Mouse (Mus musculus) forebrain, embryonic 10.5 days (tissue): ENCODE measurements at regions not wholly inside any gene's neighbourhood (a gene's known extent, or its start where the extent isn't known, plus 50 kb on each side); places are given as distances from the start of the nearest gene placed in this dataset.
A peak's percentile ranks its signal among the peaks of the same experiment; 100 is the strongest.

Source experiments
- DNase-seq: peaks from one replicate; pipeline ENCODE4 v3.0.0-alpha.2; 2017; ENCODE audit warnings: low spot score; ENCODE audit errors: extremely low spot score
- H3K27ac ChIP-seq: fragments of 300-500 bp; sonication (generic); 2 replicates; pipeline ENCODE4 v1.5.1; 2016; ENCODE audit warnings: mild to moderate bottlenecking
- H3K27me3 ChIP-seq: fragments of 300-500 bp; sonication (generic); 2 replicates; pipeline ENCODE4 v1.6.1; 2016; ENCODE audit warnings: mild to moderate bottlenecking; ENCODE audit not compliant: poor library complexity, severe bottlenecking
- H3K36me3 ChIP-seq: fragments of 300-500 bp; sonication (generic); replicated peaks from 2 replicates; pipeline ENCODE4 v1.6.1; 2016; ENCODE audit warnings: mild to moderate bottlenecking, moderate library complexity
- H3K4me1 ChIP-seq: fragments of 300-500 bp; sonication (generic); 2 replicates; pipeline ENCODE4 v1.6.1; 2016
- H3K4me3 ChIP-seq: fragments of 300-500 bp; sonication (generic); 2 replicates; pipeline ENCODE4 v1.5.1; 2016; ENCODE audit warnings: mild to moderate bottlenecking, moderate library complexity
- H3K9me3 ChIP-seq: fragments of 300-500 bp; sonication (generic); 2 replicates; pipeline ENCODE4 v1.6.1; 2016; ENCODE audit warnings: mild to moderate bottlenecking, moderate library complexity
- WGBS: fragments of 180-500 bp; shearing (Covaris S2); methylation state at CpG from one replicate; pipeline ENCODE4 v1.1.7; 2016; 5-methylcytosine and 5-hydroxymethylcytosine counted together

DNA sequence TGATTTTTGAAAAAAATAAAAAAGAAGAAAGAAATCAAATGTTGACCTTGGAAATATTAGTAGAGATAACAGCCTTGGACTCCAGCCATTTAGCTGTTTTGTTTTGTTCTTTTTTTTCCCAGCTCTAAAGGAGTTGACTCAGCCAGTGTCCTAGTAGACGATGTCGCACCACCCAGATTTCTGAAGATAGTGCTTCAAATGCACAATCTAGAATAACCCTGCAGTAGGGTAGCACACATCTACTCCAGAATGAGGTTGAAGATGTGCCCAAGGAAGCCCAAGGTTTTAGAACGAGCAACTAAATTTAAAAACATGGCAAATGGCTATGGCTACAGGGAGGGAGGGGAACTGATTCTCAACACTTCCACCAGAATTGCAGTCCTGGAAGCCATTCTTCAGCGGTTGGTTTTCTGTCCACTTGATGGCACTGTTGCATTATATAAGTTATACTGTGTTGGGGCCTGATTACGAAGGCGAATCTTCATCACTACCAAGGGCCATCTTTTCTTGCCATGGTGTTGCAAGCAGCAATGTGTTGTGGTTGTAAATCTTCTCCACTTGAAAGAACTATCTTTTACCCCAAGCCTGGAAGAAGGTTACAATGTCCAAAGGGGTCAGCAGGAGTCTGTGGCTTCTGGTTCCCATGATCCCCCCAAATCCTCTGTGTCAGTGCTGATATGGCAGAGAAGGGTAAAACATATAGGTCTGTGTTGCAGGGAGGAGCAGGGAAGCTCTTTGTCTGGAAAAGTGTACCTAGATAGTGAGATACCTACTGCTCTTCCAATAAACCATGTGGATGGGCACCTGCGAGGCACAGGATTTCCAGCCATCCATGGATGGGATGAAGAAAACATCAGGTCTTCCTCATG, 330.6 kb downstream of the Zfp619 start:
- 57% methylated on average over 7 of the region's 7 CpGs for WGBS
- H3K4me3 ChIP-seq: no peak overlapping the region
- no peaks in the 10 kb centered on the region for H3K36me3 ChIP-seq
- no peaks in the 10 kb centered on the region for H3K9me3 ChIP-seq
- H3K27me3 ChIP-seq: no peaks in the 10 kb centered on the region
- peak; percentile 17 for DNase-seq
- H3K4me1 ChIP-seq: no peaks in the 10 kb centered on the region
- no peak overlapping the region for H3K27ac ChIP-seq

GRCm38 (mm10) chr7:39857301-39857700, 339.7 kb downstream of the Zfp619 start:
- H3K36me3 ChIP-seq: no peaks in the 10 kb centered on the region
- 97% methylated on average over 2 of the region's 2 CpGs for WGBS
- H3K4me1 ChIP-seq: no peaks in the 10 kb centered on the region
- DNase-seq: no peak
- H3K4me3 ChIP-seq: no peak overlapping the region
- no peaks in the 10 kb centered on the region for H3K27me3 ChIP-seq
- no peak overlapping the region for H3K27ac ChIP-seq
- no peaks in the 10 kb centered on the region for H3K9me3 ChIP-seq

GRCm38 (mm10) chr7:39862835-39863234, 345.3 kb downstream of the Zfp619 start:
- no peak for DNase-seq
- Histone ChIP-seq H3K27ac (no peak overlapping the region), H3K27me3 (no peaks in the 10 kb centered on the region), H3K4me3 (no peak overlapping the region), H3K9me3 (no peaks in the 10 kb centered on the region), H3K36me3 (no peaks in the 10 kb centered on the region), H3K4me1 (peaks cover 8% of the 10 kb centered on the region)
- 78% methylated on average over 4 of the region's 4 CpGs for WGBS

GRCm38 (mm10) chr7:39864130-39864529, 346.6 kb downstream of the Zfp619 start:
- 82% methylated on average over 3 of the region's 3 CpGs for WGBS
- H3K27ac ChIP-seq: no peak overlapping the region
- H3K4me3 ChIP-seq: no peak overlapping the region
- no peak for DNase-seq
- H3K36me3 ChIP-seq: no peaks in the 10 kb centered on the region
- H3K27me3 ChIP-seq: no peaks in the 10 kb centered on the region
- H3K9me3 ChIP-seq: no peaks in the 10 kb centered on the region
- H3K4me1 ChIP-seq: peaks cover 10% of the 10 kb centered on the region

GRCm38 (mm10) chr7:39864781-39865180, 347.2 kb downstream of the Zfp619 start:
- H3K27ac ChIP-seq: no peak overlapping the region
- no peak overlapping the region for H3K4me3 ChIP-seq
- DNase-seq: no peak

GRCm38 (mm10) chr7:39866674-39867428, 349.3 kb downstream of the Zfp619 start:
- no peaks in the 10 kb centered on the region for H3K27me3 ChIP-seq
- no peaks in the 10 kb centered on the region for H3K36me3 ChIP-seq
- no peaks in the 10 kb centered on the region for H3K9me3 ChIP-seq
- H3K4me3 ChIP-seq: no peak overlapping the region
- no peak for DNase-seq
- peaks cover 10% of the 10 kb centered on the region for H3K4me1 ChIP-seq
- no peak overlapping the region for H3K27ac ChIP-seq
- 80% methylated on average over 6 of the region's 6 CpGs for WGBS

More at GRCm38 (mm10) chr7:39864781-39865180, 347.2 kb downstream of the Zfp619 start:
- no peaks in the 10 kb centered on the region for H3K27me3 ChIP-seq
- H3K36me3 ChIP-seq: no peaks in the 10 kb centered on the region
- peaks cover 10% of the 10 kb centered on the region for H3K4me1 ChIP-seq
- WGBS: 79% methylated on average over 3 of the region's 3 CpGs
- no peaks in the 10 kb centered on the region for H3K9me3 ChIP-seq

DNA sequence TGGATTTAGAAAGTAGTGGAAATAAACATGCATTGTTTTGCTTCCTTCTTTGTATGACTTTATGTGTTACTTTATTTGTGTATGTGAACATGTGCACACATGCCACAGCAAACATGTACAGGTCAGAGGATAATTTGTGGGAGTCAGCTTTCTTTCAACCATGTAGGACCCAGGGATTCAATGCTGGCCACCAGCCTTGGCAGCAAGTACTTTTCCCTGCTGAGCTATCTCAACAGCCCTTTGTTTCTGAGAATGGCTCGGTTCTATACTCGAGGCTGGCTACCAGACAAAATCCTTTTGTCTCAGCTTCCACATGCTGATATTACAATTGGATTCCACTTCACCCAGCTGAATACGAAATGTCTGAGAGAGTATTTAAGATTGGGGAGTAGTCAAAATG, 349.9 kb downstream of the Zfp619 start:
- 7% methylated on average over 3 of the region's 3 CpGs for WGBS
- Histone ChIP-seq H3K4me3 (no peak overlapping the region), H3K36me3 (no peaks in the 10 kb centered on the region), H3K27ac (no peak overlapping the region), H3K27me3 (no peaks in the 10 kb centered on the region), H3K4me1 (peaks cover 10% of the 10 kb centered on the region), H3K9me3 (no peaks in the 10 kb centered on the region)
- DNase-seq: no peak

GRCm38 (mm10) chr7:39882113-39882512, 364.5 kb downstream of the Zfp619 start:
- H3K27me3 ChIP-seq: no peaks in the 10 kb centered on the region
- no peaks in the 10 kb centered on the region for H3K36me3 ChIP-seq
- no peak overlapping the region for H3K27ac ChIP-seq
- no peak overlapping the region for H3K4me3 ChIP-seq
- H3K9me3 ChIP-seq: 0 out of 2 replicates have a peak, but pooled peaks cover 2% of the 10 kb centered on the region
- DNase-seq: no peak
- no peaks in the 10 kb centered on the region for H3K4me1 ChIP-seq
- 94% methylated on average over 1 of the region's 1 CpGs for WGBS

DNA sequence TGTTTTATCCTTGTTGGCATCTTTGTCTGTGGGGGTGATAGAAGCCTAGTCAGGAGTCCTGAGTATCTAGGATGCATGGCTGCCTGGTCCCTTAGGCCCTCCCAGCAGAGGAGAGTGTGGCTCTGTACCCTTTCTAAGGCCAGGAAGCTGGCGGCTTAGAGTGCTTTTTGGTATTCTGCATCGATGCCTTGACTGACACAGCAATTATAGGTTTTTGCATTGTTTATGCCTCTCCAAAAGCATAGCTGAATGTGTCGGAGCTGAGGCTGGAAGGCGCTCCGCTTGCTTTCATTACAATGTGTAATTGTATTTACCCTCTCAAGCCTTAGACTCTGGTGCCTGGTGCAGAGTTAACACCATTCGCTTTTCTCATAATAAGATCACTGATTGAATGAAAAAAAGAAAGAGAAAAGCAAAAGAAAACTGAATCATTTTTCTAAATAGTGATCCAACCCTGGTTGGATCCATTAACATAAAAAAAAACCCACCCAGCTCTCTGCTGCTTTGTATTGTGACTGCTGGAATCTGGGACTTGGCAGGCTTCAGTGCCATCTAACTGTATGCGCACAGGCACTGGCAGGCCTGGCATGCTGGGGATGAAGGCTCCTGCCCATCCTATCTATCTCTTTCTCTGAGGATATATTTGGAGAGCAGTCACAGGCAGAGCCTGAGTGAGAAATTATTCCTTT, 376.8 kb downstream of the Zfp619 start:
- H3K36me3 ChIP-seq: no peaks in the 10 kb centered on the region
- H3K4me1 ChIP-seq: no peaks in the 10 kb centered on the region
- WGBS: 68% methylated on average over 7 of the region's 7 CpGs
- DNase-seq: no peak
- H3K27me3 ChIP-seq: no peaks in the 10 kb centered on the region
- H3K9me3 ChIP-seq: no peaks in the 10 kb centered on the region
- H3K4me3 ChIP-seq: no peak overlapping the region
- H3K27ac ChIP-seq: no peak overlapping the region

GRCm38 (mm10) chr7:39896918-39897317, 379.4 kb downstream of the Zfp619 start:
- no peaks in the 10 kb centered on the region for H3K27me3 ChIP-seq
- no peaks in the 10 kb centered on the region for H3K36me3 ChIP-seq
- WGBS: 83% methylated on average over 2 of the region's 2 CpGs
- no peaks in the 10 kb centered on the region for H3K4me1 ChIP-seq
- no peak overlapping the region for H3K4me3 ChIP-seq
- no peaks in the 10 kb centered on the region for H3K9me3 ChIP-seq
- no peak for DNase-seq
- no peak overlapping the region for H3K27ac ChIP-seq

DNA sequence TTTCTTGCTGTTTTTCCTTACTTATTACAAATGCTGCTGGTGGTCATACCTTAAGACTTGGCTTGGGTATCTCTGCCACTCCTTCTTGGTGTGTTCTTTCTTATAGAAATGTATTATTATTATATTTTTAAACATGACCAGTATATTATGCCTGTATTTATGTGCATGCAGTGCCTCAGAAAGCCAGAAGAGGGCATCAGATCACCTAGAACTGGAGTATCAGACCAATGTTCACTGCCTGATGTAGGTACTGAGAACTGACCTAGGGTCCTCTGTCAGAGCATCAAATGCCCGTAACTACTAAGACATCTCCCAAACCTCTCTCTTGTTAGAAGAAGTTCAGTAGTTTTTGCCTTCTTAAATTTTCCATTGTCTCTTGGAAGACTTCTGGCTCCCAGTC, 380.7 kb downstream of the Zfp619 start:
- Histone ChIP-seq H3K27ac (no peak overlapping the region), H3K27me3 (no peaks in the 10 kb centered on the region), H3K4me3 (no peak overlapping the region), H3K9me3 (no peaks in the 10 kb centered on the region), H3K36me3 (no peaks in the 10 kb centered on the region), H3K4me1 (no peaks in the 10 kb centered on the region)
- DNase-seq: no peak
- 94% methylated on average over 1 of the region's 1 CpGs for WGBS

DNA sequence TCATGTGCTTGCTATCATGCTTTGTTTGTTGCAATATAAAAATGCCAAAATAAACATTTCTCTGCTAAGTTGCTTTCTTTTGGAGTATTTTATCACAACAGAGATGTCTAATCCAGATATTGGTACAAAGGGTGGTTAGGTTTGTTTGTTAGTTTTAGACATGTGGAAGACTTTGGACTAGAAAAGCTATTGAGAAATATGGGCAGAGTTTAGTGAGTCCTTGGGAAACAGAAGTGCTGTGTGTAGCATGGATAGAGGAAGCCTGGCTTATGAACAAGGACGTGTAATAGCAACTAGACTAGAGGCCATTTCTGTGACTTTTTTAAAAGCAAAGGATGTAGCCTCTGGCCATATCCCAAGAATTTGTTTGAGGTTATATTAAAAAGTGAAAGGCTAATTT, 416.4 kb downstream of the Zfp619 start:
- H3K27me3 ChIP-seq: no peaks in the 10 kb centered on the region
- WGBS: 80% methylated on average over 1 of the region's 1 CpGs
- H3K4me1 ChIP-seq: no peaks in the 10 kb centered on the region
- no peak overlapping the region for H3K27ac ChIP-seq
- no peak for DNase-seq
- no peaks in the 10 kb centered on the region for H3K9me3 ChIP-seq
- no peak overlapping the region for H3K4me3 ChIP-seq
- H3K36me3 ChIP-seq: no peaks in the 10 kb centered on the region

GRCm38 (mm10) chr7:39937262-39937661, 419.7 kb downstream of the Zfp619 start:
- 88% methylated on average over 4 of the region's 4 CpGs for WGBS
- H3K27ac ChIP-seq: no peak overlapping the region
- DNase-seq: no peak
- H3K27me3 ChIP-seq: no peaks in the 10 kb centered on the region
- no peaks in the 10 kb centered on the region for H3K4me1 ChIP-seq
- no peaks in the 10 kb centered on the region for H3K36me3 ChIP-seq
- no peaks in the 10 kb centered on the region for H3K9me3 ChIP-seq
- H3K4me3 ChIP-seq: no peak overlapping the region
